Mouse (Mus musculus): ENCODE measurements around the gene Alkbh1. TPM values are rescaled to one million over a fixed set of nuclear protein-coding genes. Genes with fewer than 3 reads are reported as not detected.

The Alkbh1 gene
- polyA plus RNA-seq, 1 experiment from 2014 or later: 39.2 TPM

Small RNAs within 50 kb of the gene (microRNA-seq; reads per million reads assigned to microRNA genes)
- gene Mir3068: 50.3 reads per million, percentile 42 among the genes with 10 or more reads in this experiment

Other genes starting within 250 kb of the Alkbh1 start
- 16.2 and 16.7 TPM in 2 replicates for gene Samd15, start 244.3 kb downstream of the Alkbh1 start, polyA plus RNA-seq (2016; fragmentation: Nextera tagmentation; extraction: Ambion mirVana)
- gene Tmed8, start 243.6 kb downstream of the Alkbh1 start, polyA plus RNA-seq (2016; fragmentation: Nextera tagmentation; extraction: Ambion mirVana): 1.3 and 1.4 TPM in 2 replicates
- 0.32 and 0.49 TPM in 2 replicates for gene Noxred1, start 205.3 kb downstream of the Alkbh1 start, polyA plus RNA-seq (2016; fragmentation: Nextera tagmentation; extraction: Ambion mirVana)
- gene Vipas39, start 177.8 kb downstream of the Alkbh1 start, polyA plus RNA-seq (2016; fragmentation: Nextera tagmentation; extraction: Ambion mirVana): 11.6 and 13.6 TPM in 2 replicates
- gene Ahsa1, start 177.5 kb downstream of the Alkbh1 start, polyA plus RNA-seq (2016; fragmentation: Nextera tagmentation; extraction: Ambion mirVana): 214 and 222 TPM in 2 replicates
- 0.33 and 0.74 TPM in 2 replicates for gene Ism2, start 144.3 kb downstream of the Alkbh1 start, polyA plus RNA-seq (2016; fragmentation: Nextera tagmentation; extraction: Ambion mirVana)
- 34.2 and 39.7 TPM in 2 replicates for gene Sptlc2, start 55.7 kb downstream of the Alkbh1 start, polyA plus RNA-seq (2016; fragmentation: Nextera tagmentation; extraction: Ambion mirVana)
- 211 and 219 TPM in 2 replicates for gene Slirp, start 121 bp downstream of the Alkbh1 start, polyA plus RNA-seq (2016; fragmentation: Nextera tagmentation; extraction: Ambion mirVana)
- gene Snw1, start 28.3 kb upstream of the Alkbh1 start, polyA plus RNA-seq (2016; fragmentation: Nextera tagmentation; extraction: Ambion mirVana): 82.5 and 85.6 TPM in 2 replicates
- gene Gm5788, start 50.7 kb upstream of the Alkbh1 start, polyA plus RNA-seq (2016; fragmentation: Nextera tagmentation; extraction: Ambion mirVana): not detected in 2 replicates
- gene Gm8300, start 70.3 kb upstream of the Alkbh1 start, polyA plus RNA-seq (2016; fragmentation: Nextera tagmentation; extraction: Ambion mirVana): not detected in 2 replicates
- gene Oog1, start 158.7 kb upstream of the Alkbh1 start, polyA plus RNA-seq (2016; fragmentation: Nextera tagmentation; extraction: Ambion mirVana): not detected in 2 replicates
- not detected in 2 replicates for gene Gm4027, start 174.9 kb upstream of the Alkbh1 start, polyA plus RNA-seq (2016; fragmentation: Nextera tagmentation; extraction: Ambion mirVana)
- not detected in 2 replicates for gene Gm16381, start 200.6 kb upstream of the Alkbh1 start, polyA plus RNA-seq (2016; fragmentation: Nextera tagmentation; extraction: Ambion mirVana)

Measured in liver, embryonic 12.5 days (tissue).